Mouse (Mus musculus): ENCODE measurements around the gene Phf11c. TPM values are rescaled to one million over a fixed set of nuclear protein-coding genes. Genes with fewer than 3 reads are reported as not detected.
"Not testable (repeated sequence)": the region's sequence is repeated elsewhere in the genome, so short reads cannot be mapped to it uniquely, and the experiment has no call there.

Gene Phf11c
- total RNA-seq, 2 experiments from 2014 or later = 0.42 to 0.49 TPM

- DNase-seq (ENCODE audit: low spot score in 2 of 2) = no peak
- intact Hi-C loops (cut with DNase I) = no loop called here
Observed at GRCm38 (mm10) chr14:59339541-59339940, 55.6 kb downstream of the Phf11c start.

GRCm38 (mm10) chr14:59336056-59336455 lies 59.1 kb downstream of the Phf11c start:
- intact Hi-C loops (cut with DNase I); DNase-seq (ENCODE audit: low spot score in 2 of 2): not testable (repeated sequence)

Other genes with a start within 250 kb of the Phf11c start
- not detected for gene Gm5142, start 216.6 kb downstream of the Phf11c start, total RNA-seq (2021)
- gene Rcbtb1, start 194.2 kb downstream of the Phf11c start, total RNA-seq (2021) = 10 to 100 TPM; 20.9 to 23.8 TPM
- gene Gm6904, start 135.2 kb downstream of the Phf11c start, total RNA-seq (2021) = not detected
- gene Phf11a, start 97.9 kb downstream of the Phf11c start, total RNA-seq (2021) = not detected
- gene Phf11b, start 54.0 kb downstream of the Phf11c start, total RNA-seq (2021) = not detected
- under 1 TPM; 0.35 to 0.51 TPM for gene Phf11d, start 29.9 kb downstream of the Phf11c start, total RNA-seq (2021)
- gene Setdb2, start 45.5 kb upstream of the Phf11c start, total RNA-seq (2021) = 1 to 10 TPM; 3.9 to 4.9 TPM
- 10 to 100 TPM; 19.1 to 19.8 TPM for gene Cab39l, start 45.6 kb upstream of the Phf11c start, total RNA-seq (2021)
- gene Cdadc1, start 202.6 kb upstream of the Phf11c start, total RNA-seq (2021) = 10 to 100 TPM; 48.7 to 52.8 TPM
- 1 to 10 TPM; 2.0 to 2.5 TPM for gene Shisa2, start 229.9 kb upstream of the Phf11c start, total RNA-seq (2021)